Mouse (Mus musculus): ENCODE measurements at regions not wholly inside any gene's neighbourhood (a gene's known extent, or its start where the extent isn't known, plus 50 kb on each side); places are given as distances from the start of the nearest gene placed in this dataset.

GRCm38 (mm10) chr6:133975951-133976350 is 59.5 kb upstream of the Etv6 start:
- ATAC-seq (ENCODE audit: insufficient read depth) (no peak), DNase-seq (ENCODE audit: low read depth in 3 of 3, low spot score in 3 of 3) (no peak)
- H3K36me3 ChIP-seq (replicated peaks; ENCODE audit: control insufficient read depth, insufficient read depth, low read depth), result no peaks in the 10 kb centered on the region
- H3K4me2 ChIP-seq (ENCODE audit: low read depth), result no peak overlapping the region
- TF ChIP-seq CTCF (IDR thresholded peaks at IDR 0.05; ENCODE audit: low read depth) (no peak), EP300 (IDR thresholded peaks at IDR 0.05; ENCODE audit: low read depth) (no peak)
- 40% methylated on average over 1 of the region's 1 CpGs for WGBS (ENCODE audit: insufficient replicate concordance)
- H3K9me3 ChIP-seq (ENCODE audit: control insufficient read depth, low read length), result no peaks in the 10 kb centered on the region
- no peak overlapping the region for H3K4me3 ChIP-seq (ENCODE audit: insufficient read depth in 1 of 2, low read depth in 2 of 2, low read length in 2 of 2)
- H3K4me1 ChIP-seq (replicated peaks; ENCODE audit: control insufficient read depth in 2 of 2, insufficient read depth in 2 of 2, low read length in 1 of 2), result 0 out of 4 replicates have a peak, but pooled peaks cover 0 to 2% of the 10 kb centered on the region in 2 experiments
- no peak overlapping the region for H3K27ac ChIP-seq
- H3K27me3 ChIP-seq (ENCODE audit: control insufficient read depth, insufficient read depth, low read length), result no peaks in the 10 kb centered on the region
- no peak overlapping the region for H3K9ac ChIP-seq (replicated peaks)

- Histone ChIP-seq H3K27me3 (ENCODE audit: control insufficient read depth, insufficient read depth, low read length) (no peaks in the 10 kb centered on the region), H3K27ac (no peak overlapping the region), H3K9ac (replicated peaks) (no peak overlapping the region), H3K36me3 (replicated peaks; ENCODE audit: control insufficient read depth, insufficient read depth, low read depth) (no peaks in the 10 kb centered on the region), H3K4me1 (replicated peaks; ENCODE audit: control insufficient read depth in 2 of 2, insufficient read depth in 2 of 2, low read length in 1 of 2) (0 out of 4 replicates have a peak, but pooled peaks cover 0 to 2% of the 10 kb centered on the region in 2 experiments), H3K9me3 (ENCODE audit: control insufficient read depth, low read length) (no peaks in the 10 kb centered on the region), H3K4me3 (ENCODE audit: insufficient read depth in 1 of 2, low read depth in 2 of 2, low read length in 2 of 2) (no peak overlapping the region), H3K4me2 (ENCODE audit: low read depth) (no peak overlapping the region)
- WGBS (ENCODE audit: insufficient replicate concordance), result 45% methylated on average over 6 of the region's 6 CpGs
- ATAC-seq (ENCODE audit: insufficient read depth) (no peak), DNase-seq (ENCODE audit: low read depth in 3 of 3, low spot score in 3 of 3) (no peak)
- no peak for TF ChIP-seq CTCF (IDR thresholded peaks at IDR 0.05; ENCODE audit: low read depth)
- TF ChIP-seq EP300 (IDR thresholded peaks at IDR 0.05; ENCODE audit: low read depth), result no peak
Measured at GRCm38 (mm10) chr6:133976854-133977253, 58.6 kb upstream of the Etv6 start.

- WGBS (ENCODE audit: insufficient replicate concordance), result 72% methylated on average over 10 of the region's 10 CpGs
Measured at GRCm38 (mm10) chr6:133983804-133984514, 51.5 kb upstream of the Etv6 start.

DNA sequence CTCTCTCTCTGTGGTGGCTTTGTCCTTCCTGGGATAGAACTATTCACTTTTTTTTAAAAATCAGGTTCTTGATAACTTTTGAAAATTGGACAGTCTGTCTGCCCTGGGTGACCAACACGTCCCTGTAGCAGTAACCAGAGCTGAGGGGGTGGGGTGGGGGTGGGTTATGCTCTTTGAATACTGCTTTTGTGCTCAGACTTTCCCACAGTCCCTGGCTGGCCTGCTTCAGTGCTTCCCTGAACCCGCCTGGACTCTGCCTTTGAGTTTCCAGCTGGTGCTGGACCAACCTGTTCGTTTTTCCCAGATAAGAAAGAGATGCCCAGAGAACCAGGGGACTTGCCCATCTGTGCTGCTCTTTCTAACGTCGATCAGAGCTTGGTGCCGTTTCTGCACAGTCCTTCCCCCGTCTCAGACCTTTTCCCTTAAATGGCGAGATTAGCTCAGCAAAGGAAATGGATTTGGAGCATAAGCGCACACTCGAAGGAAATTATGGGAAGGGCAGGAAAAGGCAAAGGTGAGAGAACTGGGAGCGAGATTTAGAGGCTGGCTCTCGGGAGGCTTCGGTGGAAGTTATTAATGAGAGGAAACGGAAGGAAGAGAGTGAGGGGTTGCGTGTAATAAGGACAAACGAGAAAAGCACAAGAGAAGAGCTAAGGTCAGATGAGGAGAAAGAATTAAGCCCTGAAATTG is 50.7 kb upstream of the Etv6 start:
- DNase-seq (ENCODE audit: low read depth in 3 of 3, low spot score in 3 of 3) (no peak), ATAC-seq (ENCODE audit: insufficient read depth) (no peak)
- Histone ChIP-seq H3K4me2 (ENCODE audit: low read depth) (peak overlapping the region; percentile 23), H3K4me1 (replicated peaks; ENCODE audit: control insufficient read depth in 2 of 2, insufficient read depth in 2 of 2, low read length in 1 of 2) (0 out of 4 replicates have a peak, but pooled peaks cover 0 to 2% of the 10 kb centered on the region in 2 experiments), H3K9me3 (ENCODE audit: control insufficient read depth, low read length) (no peaks in the 10 kb centered on the region), H3K27ac (no peak overlapping the region), H3K36me3 (replicated peaks; ENCODE audit: control insufficient read depth, insufficient read depth, low read depth) (no peaks in the 10 kb centered on the region), H3K27me3 (ENCODE audit: control insufficient read depth, insufficient read depth, low read length) (no peaks in the 10 kb centered on the region), H3K4me3 (ENCODE audit: insufficient read depth in 1 of 2, low read depth in 2 of 2, low read length in 2 of 2) (0 out of 4 replicates have a peak overlapping the region, but pooled peaks of 1 of the 2 experiments have one; percentile 13), H3K9ac (replicated peaks) (no peak overlapping the region)
- no peak for TF ChIP-seq EP300 (IDR thresholded peaks at IDR 0.05; ENCODE audit: low read depth)
- no peak for TF ChIP-seq CTCF (IDR thresholded peaks at IDR 0.05; ENCODE audit: low read depth)
- 13% methylated on average over 16 of the region's 16 CpGs for WGBS (ENCODE audit: insufficient replicate concordance)

More at GRCm38 (mm10) chr6:133983804-133984514, 51.5 kb upstream of the Etv6 start:
- Histone ChIP-seq H3K27me3 (ENCODE audit: control insufficient read depth, insufficient read depth, low read length) (no peaks in the 10 kb centered on the region), H3K9ac (replicated peaks) (no peak overlapping the region), H3K27ac (no peak overlapping the region), H3K4me2 (ENCODE audit: low read depth) (no peak overlapping the region), H3K36me3 (replicated peaks; ENCODE audit: control insufficient read depth, insufficient read depth, low read depth) (no peaks in the 10 kb centered on the region), H3K9me3 (ENCODE audit: control insufficient read depth, low read length) (no peaks in the 10 kb centered on the region), H3K4me3 (ENCODE audit: insufficient read depth in 1 of 2, low read depth in 2 of 2, low read length in 2 of 2) (no peak overlapping the region), H3K4me1 (replicated peaks; ENCODE audit: control insufficient read depth in 2 of 2, insufficient read depth in 2 of 2, low read length in 1 of 2) (0 out of 4 replicates have a peak, but pooled peaks cover 0 to 2% of the 10 kb centered on the region in 2 experiments)
- no peak for DNase-seq (ENCODE audit: low read depth in 3 of 3, low spot score in 3 of 3)
- ATAC-seq (ENCODE audit: insufficient read depth), result no peak
- TF ChIP-seq CTCF (IDR thresholded peaks at IDR 0.05; ENCODE audit: low read depth) (no peak), EP300 (IDR thresholded peaks at IDR 0.05; ENCODE audit: low read depth) (no peak)

All from liver, embryonic 14.5 days (tissue).